Mouse (Mus musculus) spleen, postnatal 14 days (tissue): ENCODE measurements around the gene Olfr523.
"Not testable (repeated sequence)": the region's sequence is repeated elsewhere in the genome, so short reads cannot be mapped to it uniquely, and the experiment has no call there.

Experiments used
- DNase-seq, 2 experiments: peaks; one replicate each; pipeline ENCODE4 v3.0.0; 2021 to 2022; ENCODE audit warnings: low spot score in 2 of 2

Gene Olfr523

GRCm38 (mm10) chr7:140172936-140173335 lies at the start of gene Olfr523:
Gene Olfr523 (plus strand): TSS chr7:140173217.
- DNase-seq, result no peak

- no peak for DNase-seq
Measured at GRCm38 (mm10) chr7:140124382-140124781, 48.6 kb upstream of the Olfr523 start.

GRCm38 (mm10) chr7:140125278-140126021 lies 47.6 kb upstream of the Olfr523 start:
- peak; percentile 85 for DNase-seq

- no peak for DNase-seq
Measured at GRCm38 (mm10) chr7:140126022-140126350, 47.0 kb upstream of the Olfr523 start.

- DNase-seq, result no peak
Measured at GRCm38 (mm10) chr7:140126934-140127333, 46.1 kb upstream of the Olfr523 start.

- DNase-seq, result no peak
Measured at GRCm38 (mm10) chr7:140127911-140128310, 45.1 kb upstream of the Olfr523 start.

GRCm38 (mm10) chr7:140132184-140132583 lies 40.8 kb upstream of the Olfr523 start:
- DNase-seq, result not testable (repeated sequence)

GRCm38 (mm10) chr7:140134033-140134432 lies 39.0 kb upstream of the Olfr523 start:
- not testable (repeated sequence) for DNase-seq

GRCm38 (mm10) chr7:140135106-140135770 lies 37.8 kb upstream of the Olfr523 start:
- no peak for DNase-seq

- DNase-seq, result peak; percentile 90 to 92
Measured at GRCm38 (mm10) chr7:140137135-140138020, 35.6 kb upstream of the Olfr523 start, which contains the start of gene Mtg1. Gene Mtg1 (plus strand): TSS chr7:140137564.

GRCm38 (mm10) chr7:140138021-140138310 lies 35.1 kb upstream of the Olfr523 start:
- DNase-seq, result no peak

GRCm38 (mm10) chr7:140141350-140141749 lies 31.7 kb upstream of the Olfr523 start:
- peak in 1 of 2 experiments; percentile 61 for DNase-seq

- DNase-seq, result no peak
Measured at GRCm38 (mm10) chr7:140144550-140144949, 28.5 kb upstream of the Olfr523 start.

GRCm38 (mm10) chr7:140153383-140153782 lies 19.6 kb upstream of the Olfr523 start:
- no peak for DNase-seq

- no peak for DNase-seq
Measured at GRCm38 (mm10) chr7:140153829-140154217, 19.2 kb upstream of the Olfr523 start.

GRCm38 (mm10) chr7:140154218-140154927 lies 18.6 kb upstream of the Olfr523 start, which contains the start of gene Sprn:
Gene Sprn (minus strand): TSS chr7:140154877.
- DNase-seq, result no peak

GRCm38 (mm10) chr7:140160363-140160762 lies 12.7 kb upstream of the Olfr523 start:
- no peak for DNase-seq

GRCm38 (mm10) chr7:140164664-140165063 lies 8.4 kb upstream of the Olfr523 start, which contains the start of gene Olfr522:
Gene Olfr522 (minus strand): TSS chr7:140164764.
- no peak for DNase-seq

GRCm38 (mm10) chr7:140167950-140168349 lies 5.1 kb upstream of the Olfr523 start:
- DNase-seq, result no peak

- no peak for DNase-seq
Measured at GRCm38 (mm10) chr7:140169386-140169785, 3.6 kb upstream of the Olfr523 start.

- no peak for DNase-seq
Measured at GRCm38 (mm10) chr7:140170863-140171262, 2.2 kb upstream of the Olfr523 start.

- no peak for DNase-seq
Measured at GRCm38 (mm10) chr7:140179176-140179575, 6.2 kb downstream of the Olfr523 start.
